Mouse (Mus musculus): Measurements from ENCODE around the gene Syngap1.

- TF ChIP-seq CTCF (IDR thresholded peaks at IDR 0.05; ENCODE audit: control insufficient read depth, insufficient read depth, low read length) (no peak), POLR2A (IDR thresholded peaks at IDR 0.05; ENCODE audit: borderline replicate concordance, control insufficient read depth, low read depth, low read length) (no peak)
Observed at GRCm38 (mm10) chr17:26971247-26971905, 30.3 kb downstream of the Syngap1 start.
